In the genomic region with DNA sequence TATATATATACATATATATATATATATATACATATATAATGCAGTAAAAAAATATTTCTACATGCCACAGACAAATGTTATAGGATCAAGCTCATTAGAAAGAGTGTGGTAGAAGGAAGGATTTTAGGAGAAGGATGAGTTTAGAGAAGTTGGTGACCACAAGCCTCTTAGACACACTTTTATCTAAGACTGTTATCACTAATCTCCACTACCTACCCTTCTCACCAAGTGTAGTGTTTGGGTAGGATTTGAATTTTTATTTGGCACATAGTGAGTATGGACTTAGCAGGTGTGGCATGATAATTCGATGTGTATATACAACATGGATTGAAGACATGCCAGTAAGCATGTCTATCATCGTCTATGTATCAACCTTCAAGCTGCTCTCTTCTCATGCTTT, we compare ENCODE assay signal across 29 mouse cellular contexts.
DNase-seq lines count a peak whose midpoint lies in the region; ATAC-seq and TF ChIP-seq lines count a peak whose summit lies in the region.
"Had no signal": no experiment of that assay in that cellular context is flagged by ENCODE, and none has a peak within 500 bp of the region (broad histone marks: within the 10 kb centered on the region; RNA-seq: fewer than 3 reads in every experiment).

No protein-coding gene starts in this region.

- H3K4me1 ChIP-seq in liver, embryonic 11.5 days (replicated peaks; ENCODE audit: control insufficient read depth, insufficient read depth, low read length) = peaks cover 10% of the 10 kb centered on the region
- H3K4me1 ChIP-seq in liver, embryonic 14.5 days (replicated peaks; ENCODE audit: control insufficient read depth in 2 of 2, insufficient read depth in 2 of 2, low read length in 1 of 2) = peaks cover 45 to 46% of the 10 kb centered on the region in 2 experiments
- peaks cover 27% of the 10 kb centered on the region for H3K4me1 ChIP-seq in liver, postnatal 0 days (ENCODE audit: insufficient read depth)
- H3K4me1 ChIP-seq: embryonic facial prominence, embryonic 12.5 days; embryonic facial prominence, embryonic 15.5 days; heart, embryonic 15.5 days; hindbrain, embryonic 10.5 days; hindbrain, embryonic 13.5 days had no signal

- no peak for DNase-seq in liver, embryonic 11.5 days (ENCODE audit: low spot score)
- DNase-seq in liver = no peak
- no peak for DNase-seq in liver, embryonic 14.5 days (ENCODE audit: low read depth in 3 of 3, low spot score in 3 of 3)
- DNase-seq in liver, postnatal 0 days = no peak
- DNase-seq in adipocyte (ENCODE audit: low spot score) = no peak
- DNase-seq in retina, embryonic 14.5 days (ENCODE audit: low spot score) = no peak
- DNase-seq in left cerebral cortex, adult 8-10 months (ENCODE audit: low spot score in 2 of 2) = no peak
- DNase-seq in spleen, postnatal 10 days (ENCODE audit: low spot score in 2 of 2) = no peak
- DNase-seq: adrenal gland, adult 8-10 months; adrenal gland, postnatal 25 days; B cell, adult 2 months; cerebellum, adult 11-12 months; cerebellum, adult 9-11 months; cerebellum, postnatal 25 days; forebrain, postnatal 0 days; gastrocnemius, postnatal 25 days; heart, adult 18-20 months; heart, postnatal 10 days; heart, postnatal 36 days had no signal

- no peak for TF ChIP-seq CTCF in liver, embryonic 14.5 days (IDR thresholded peaks at IDR 0.05; ENCODE audit: low read depth)
- no peak for TF ChIP-seq CTCF in liver, postnatal 0 days (IDR thresholded peaks at IDR 0.05; ENCODE audit: low read depth)

- no peak overlapping the region for H3K9ac ChIP-seq in liver, embryonic 11.5 days (ENCODE audit: low read depth, low read length)
- no peak overlapping the region for H3K9ac ChIP-seq in liver, embryonic 14.5 days (replicated peaks)
- no peak overlapping the region for H3K9ac ChIP-seq in liver, postnatal 0 days (replicated peaks)
- H3K9ac ChIP-seq: embryonic facial prominence, embryonic 12.5 days; embryonic facial prominence, embryonic 15.5 days; forebrain, postnatal 0 days; heart, embryonic 12.5 days; heart, embryonic 15.5 days; hindbrain, embryonic 13.5 days had no signal

- H3K36me3 ChIP-seq in liver, embryonic 11.5 days (ENCODE audit: control insufficient read depth, insufficient read depth, low read length) = no peaks in the 10 kb centered on the region
- H3K36me3 ChIP-seq in liver, embryonic 14.5 days (replicated peaks; ENCODE audit: control insufficient read depth, insufficient read depth, low read depth) = no peaks in the 10 kb centered on the region
- H3K36me3 ChIP-seq in liver, postnatal 0 days (replicated peaks; ENCODE audit: insufficient read depth, low read length) = no peaks in the 10 kb centered on the region
- H3K36me3 ChIP-seq: embryonic facial prominence, embryonic 12.5 days; embryonic facial prominence, embryonic 15.5 days; G1E; heart, embryonic 12.5 days; heart, embryonic 15.5 days; hindbrain, embryonic 10.5 days; hindbrain, embryonic 13.5 days had no signal

- H3K4me2 ChIP-seq in liver, embryonic 11.5 days = no peak overlapping the region
- peak overlapping the region; percentile 23; the same call in 1 of the 2 replicates for H3K4me2 ChIP-seq in liver, embryonic 14.5 days (ENCODE audit: low read depth)
- H3K4me2 ChIP-seq in liver, postnatal 0 days (ENCODE audit: low read depth, low read length) = no peak overlapping the region
- H3K4me2 ChIP-seq: embryonic facial prominence, embryonic 12.5 days; embryonic facial prominence, embryonic 15.5 days; heart, embryonic 12.5 days; heart, embryonic 15.5 days; hindbrain, embryonic 13.5 days had no signal

- H3K27ac ChIP-seq in liver, embryonic 11.5 days (ENCODE audit: low read depth, low read length) = peak overlapping the region; percentile 45; the same call in 1 of the 2 replicates
- H3K27ac ChIP-seq in liver, embryonic 14.5 days = peak overlapping the region; percentile 100
- H3K27ac ChIP-seq in liver, postnatal 0 days (ENCODE audit: low read depth) = 0 out of 2 replicates have a peak overlapping the region, but pooled peaks have one; percentile 29
- H3K27ac ChIP-seq: embryonic facial prominence, embryonic 12.5 days; embryonic facial prominence, embryonic 15.5 days; heart, embryonic 15.5 days; hindbrain, embryonic 10.5 days; hindbrain, embryonic 13.5 days had no signal

- H3K4me3 ChIP-seq in liver, embryonic 11.5 days (ENCODE audit: low read depth, low read length) = no peak overlapping the region
- no peak overlapping the region for H3K4me3 ChIP-seq in liver, embryonic 14.5 days (ENCODE audit: insufficient read depth in 1 of 2, low read depth in 2 of 2, low read length in 2 of 2)
- H3K4me3 ChIP-seq in liver, postnatal 0 days (ENCODE audit: low read depth, low read length) = no peak overlapping the region
- H3K4me3 ChIP-seq: embryonic facial prominence, embryonic 12.5 days; embryonic facial prominence, embryonic 15.5 days; heart, embryonic 12.5 days; heart, embryonic 15.5 days; hindbrain, embryonic 10.5 days; hindbrain, embryonic 13.5 days had no signal

- no peaks in the 10 kb centered on the region for H3K27me3 ChIP-seq in liver, embryonic 11.5 days (replicated peaks; ENCODE audit: control insufficient read depth, insufficient read depth, low read length)
- no peaks in the 10 kb centered on the region for H3K27me3 ChIP-seq in liver, embryonic 14.5 days (ENCODE audit: control insufficient read depth, insufficient read depth, low read length)
- no peaks in the 10 kb centered on the region for H3K27me3 ChIP-seq in liver, postnatal 0 days (ENCODE audit: insufficient read depth, low read length)
- H3K27me3 ChIP-seq: CH12.LX; embryonic facial prominence, embryonic 12.5 days; embryonic facial prominence, embryonic 15.5 days; heart, embryonic 12.5 days; heart, embryonic 15.5 days; hindbrain, embryonic 13.5 days had no signal

- no peak for TF ChIP-seq EP300 in liver, embryonic 14.5 days (IDR thresholded peaks at IDR 0.05; ENCODE audit: low read depth)
- TF ChIP-seq EP300 in liver, postnatal 0 days (IDR thresholded peaks at IDR 0.05; ENCODE audit: low read depth) = no peak

- 0 out of 2 replicates have a peak, but pooled peaks cover 2% of the 10 kb centered on the region for H3K9me3 ChIP-seq in liver, embryonic 11.5 days (ENCODE audit: control insufficient read depth, low read length)
- peaks cover 4% of the 10 kb centered on the region; the same call in 1 of the 2 replicates for H3K9me3 ChIP-seq in liver, embryonic 14.5 days (ENCODE audit: control insufficient read depth, low read length)
- no peaks in the 10 kb centered on the region for H3K9me3 ChIP-seq in liver, postnatal 0 days (ENCODE audit: low read length)
- H3K9me3 ChIP-seq: embryonic facial prominence, embryonic 12.5 days; embryonic facial prominence, embryonic 15.5 days; heart, embryonic 15.5 days; hindbrain, embryonic 10.5 days; hindbrain, embryonic 13.5 days had no signal

- ATAC-seq in liver, embryonic 11.5 days (replicated peaks; ENCODE audit: low FRiP score) = no peak
- ATAC-seq in liver, embryonic 14.5 days (ENCODE audit: insufficient read depth) = no peak
- ATAC-seq in liver, postnatal 0 days = no peak
- ATAC-seq: forebrain, embryonic 14.5 days; forebrain, postnatal 0 days; hindbrain, embryonic 16.5 days had no signal

- 67% methylated on average over 2 of the region's 2 CpGs for WGBS in liver, embryonic 11.5 days
- WGBS in liver, embryonic 14.5 days (ENCODE audit: insufficient replicate concordance) = 35% methylated on average over 2 of the region's 2 CpGs
- WGBS in liver, postnatal 0 days (ENCODE audit: insufficient replicate concordance) = 58% methylated on average over 2 of the region's 2 CpGs

Comparison
In these comparisons a context has a peak if more than half of its experiments do, and no peak if none do; other contexts are left out.
1. H3K27ac ChIP-seq: peak in every context shown above with its lines; median percentile 100 in liver, embryonic 14.5 days; 45 in liver, embryonic 11.5 days; 29 in liver, postnatal 0 days.